ENCODE assay signal across 16 mouse cellular contexts in genomic region chr17:45530346-45530782, GRCm38 (mm10). TPM values are rescaled to one million over a fixed set of nuclear protein-coding genes. Genes with fewer than 3 reads are reported as not detected.
DNase-seq lines count a peak whose midpoint lies in the region; ATAC-seq lines count a peak whose summit lies in the region.
"Had no signal": no experiment of that assay in that cellular context is flagged by ENCODE, and none has a peak within 500 bp of the region (broad histone marks: within the 10 kb centered on the region; RNA-seq: fewer than 3 reads in every experiment).

No protein-coding gene starts in this region.

- H3K27me3 ChIP-seq in midbrain, embryonic 13.5 days = peaks cover 62% of the 10 kb centered on the region
- peaks cover 13% of the 10 kb centered on the region for H3K27me3 ChIP-seq in midbrain, embryonic 14.5 days (ENCODE audit: control insufficient read depth, insufficient read depth, low read length)

- DNase-seq in midbrain, embryonic 14.5 days = no peak
- peak; percentile 94 for DNase-seq in cerebellum, adult 11-12 months
- DNase-seq in right cerebral cortex, postnatal 14 days = peak; percentile 70
- DNase-seq in thymus, postnatal 4 days = no peak
- DNase-seq in gastrocnemius, postnatal 10 days = no peak
- DNase-seq in spleen, adult 18-20 months = no peak
- DNase-seq: adrenal gland, adult 8-10 months; heart, postnatal 10 days; kidney, postnatal 14 days; lung, postnatal 4 days had no signal

- peak; percentile 24; the same call in 1 of the 2 replicates for ATAC-seq in midbrain, embryonic 13.5 days
- ATAC-seq in midbrain, embryonic 14.5 days (ENCODE audit: low FRiP score, low TSS enrichment) = no peak
- ATAC-seq in frontal cortex, adult (ENCODE audit: low TSS enrichment) = peak; percentile 86
- ATAC-seq: liver, embryonic 12.5 days had no signal

- no peak overlapping the region for H3K27ac ChIP-seq in midbrain, embryonic 13.5 days
- H3K27ac ChIP-seq in midbrain, embryonic 14.5 days (replicated peaks; ENCODE audit: low read depth, low read length) = no peak overlapping the region
- H3K27ac ChIP-seq: liver, embryonic 12.5 days; neural tube, embryonic 12.5 days had no signal

- no peaks in the 10 kb centered on the region for H3K4me1 ChIP-seq in midbrain, embryonic 13.5 days (replicated peaks)
- no peaks in the 10 kb centered on the region for H3K4me1 ChIP-seq in midbrain, embryonic 14.5 days (ENCODE audit: control insufficient read depth, insufficient read depth, low read length)
- H3K4me1 ChIP-seq: liver, embryonic 12.5 days; neural tube, embryonic 12.5 days had no signal

- H3K9me3 ChIP-seq in midbrain, embryonic 13.5 days = no peaks in the 10 kb centered on the region
- H3K9me3 ChIP-seq in midbrain, embryonic 14.5 days (ENCODE audit: control insufficient read depth, low read length) = no peaks in the 10 kb centered on the region
- H3K9me3 ChIP-seq: G1E; liver, embryonic 12.5 days; neural tube, embryonic 12.5 days had no signal

- no peaks in the 10 kb centered on the region for H3K36me3 ChIP-seq in midbrain, embryonic 13.5 days
- H3K36me3 ChIP-seq in midbrain, embryonic 14.5 days (ENCODE audit: control insufficient read depth, insufficient read depth, low read length) = no peaks in the 10 kb centered on the region
- H3K36me3 ChIP-seq: G1E; liver, embryonic 12.5 days; neural tube, embryonic 12.5 days had no signal

- H3K4me2 ChIP-seq in midbrain, embryonic 13.5 days (replicated peaks) = no peak overlapping the region
- H3K4me2 ChIP-seq in midbrain, embryonic 14.5 days (ENCODE audit: low read length) = no peak overlapping the region
- H3K4me2 ChIP-seq: liver, embryonic 12.5 days; neural tube, embryonic 12.5 days had no signal

- H3K9ac ChIP-seq in midbrain, embryonic 13.5 days (replicated peaks) = no peak overlapping the region
- no peak overlapping the region for H3K9ac ChIP-seq in midbrain, embryonic 14.5 days (replicated peaks; ENCODE audit: low read length)
- H3K9ac ChIP-seq: liver, embryonic 12.5 days; neural tube, embryonic 12.5 days had no signal

- no peak overlapping the region for H3K4me3 ChIP-seq in midbrain, embryonic 13.5 days (replicated peaks)
- no peak overlapping the region for H3K4me3 ChIP-seq in midbrain, embryonic 14.5 days (replicated peaks; ENCODE audit: low read depth, low read length)
- H3K4me3 ChIP-seq: liver, embryonic 12.5 days; neural tube, embryonic 12.5 days had no signal

- 55% methylated on average over 13 of the region's 13 CpGs for WGBS in midbrain, embryonic 13.5 days
- WGBS in midbrain, embryonic 14.5 days = 48% methylated on average over 13 of the region's 13 CpGs

RNA-seq across cellular contexts. Expression of gene Tcte1, which starts 7.1 kb away (rescaled TPM):
- 2.6 and 2.7 TPM in 2 replicates for polyA plus RNA-seq in midbrain, embryonic 13.5 days (2015; fragmentation: Nextera tagmentation; extraction: Ambion mirVana)
- 3.0 and 5.8 TPM in 2 replicates for polyA plus RNA-seq in midbrain, embryonic 14.5 days (2014; fragmentation: Nextera tagmentation; extraction: Ambion mirVana)
- total RNA-seq in gastrocnemius, postnatal 10 days (2021) = not detected
- total RNA-seq: adrenal gland, adult 8-10 months; G1E; gastrocnemius, adult 8-10 months; heart, postnatal 10 days had no signal
- polyA plus RNA-seq: G1E had no signal

RNA-seq across cellular contexts. Expression of gene Tmem151b, which starts 19.1 kb away (rescaled TPM):
- polyA plus RNA-seq in midbrain, embryonic 13.5 days (2015; fragmentation: Nextera tagmentation; extraction: Ambion mirVana) = 23.5 and 25.5 TPM in 2 replicates
- polyA plus RNA-seq in midbrain, embryonic 14.5 days (2014; fragmentation: Nextera tagmentation; extraction: Ambion mirVana) = 20.4 and 24.1 TPM in 2 replicates
- under 1 TPM; 0.09 to 0.36 TPM for total RNA-seq in gastrocnemius, postnatal 10 days (2021)
- total RNA-seq: gastrocnemius, adult 8-10 months had no signal
- polyA plus RNA-seq: G1E had no signal

RNA-seq across cellular contexts. Expression of gene Aars2, which starts 23.7 kb away (rescaled TPM):
- polyA plus RNA-seq in midbrain, embryonic 13.5 days (2015; fragmentation: Nextera tagmentation; extraction: Ambion mirVana) = 17.6 and 19.4 TPM in 2 replicates
- polyA plus RNA-seq in midbrain, embryonic 14.5 days (2014; fragmentation: Nextera tagmentation; extraction: Ambion mirVana) = 13.6 and 14.8 TPM in 2 replicates
- total RNA-seq in gastrocnemius, postnatal 10 days (2021) = 10 to 100 TPM; 14.3 to 16.4 TPM

RNA-seq across cellular contexts. Expression of gene Nfkbie, which starts 25.1 kb away (rescaled TPM):
- polyA plus RNA-seq in midbrain, embryonic 13.5 days (2015; fragmentation: Nextera tagmentation; extraction: Ambion mirVana) = 5.2 and 7.1 TPM in 2 replicates
- 4.2 and 4.9 TPM in 2 replicates for polyA plus RNA-seq in midbrain, embryonic 14.5 days (2014; fragmentation: Nextera tagmentation; extraction: Ambion mirVana)
- total RNA-seq in gastrocnemius, postnatal 10 days (2021) = 1 to 10 TPM; 1.3 to 2.3 TPM

RNA-seq across cellular contexts. Expression of gene Slc35b2, which starts 33.3 kb away (rescaled TPM):
- polyA plus RNA-seq in midbrain, embryonic 13.5 days (2015; fragmentation: Nextera tagmentation; extraction: Ambion mirVana) = 89.2 and 95.3 TPM in 2 replicates
- 73.0 and 77.1 TPM in 2 replicates for polyA plus RNA-seq in midbrain, embryonic 14.5 days (2014; fragmentation: Nextera tagmentation; extraction: Ambion mirVana)
- total RNA-seq in gastrocnemius, postnatal 10 days (2021) = 10 to 100 TPM; 29.9 to 39.3 TPM

Comparison
In these comparisons a context has a peak if more than half of its experiments do, and no peak if none do; other contexts are left out.
1. DNase-seq: peak in cerebellum, adult 11-12 months (single experiment) and right cerebral cortex, postnatal 14 days (single experiment); none in midbrain, embryonic 14.5 days (single experiment), thymus, postnatal 4 days (single experiment), gastrocnemius, postnatal 10 days (single experiment) and spleen, adult 18-20 months (0 of 2).